Mouse (Mus musculus) spleen, postnatal 14 days (tissue): ENCODE data around the gene Anks1.
"Not testable (repeated sequence)": the region's sequence is repeated elsewhere in the genome, so short reads cannot be mapped to it uniquely, and the experiment has no call there.

Source experiments
- DNase-seq, 2 experiments: peaks; one replicate each; pipeline ENCODE4 v3.0.0; 2021 to 2022; ENCODE audit warnings: low spot score in 2 of 2

The Anks1 gene

GRCm38 (mm10) chr17:27966508-27967021 lies 57.5 kb downstream of the Anks1 start:
- DNase-seq, result no peak

- DNase-seq, result no peak
Observed at GRCm38 (mm10) chr17:27967529-27967928, 58.4 kb downstream of the Anks1 start.

GRCm38 (mm10) chr17:27968033-27968750 lies 59.1 kb downstream of the Anks1 start:
- no peak for DNase-seq

GRCm38 (mm10) chr17:27968903-27969302 lies 59.8 kb downstream of the Anks1 start:
- DNase-seq, result no peak

GRCm38 (mm10) chr17:27969365-27969764 lies 60.3 kb downstream of the Anks1 start:
- DNase-seq, result no peak

- DNase-seq, result no peak
Observed at GRCm38 (mm10) chr17:27969896-27970295, 60.8 kb downstream of the Anks1 start.

- no peak for DNase-seq
Observed at GRCm38 (mm10) chr17:27970305-27970704, 61.2 kb downstream of the Anks1 start.

- no peak for DNase-seq
Observed at GRCm38 (mm10) chr17:27971496-27971895, 62.4 kb downstream of the Anks1 start.

GRCm38 (mm10) chr17:27973337-27973736 lies 64.2 kb downstream of the Anks1 start:
- DNase-seq, result no peak

GRCm38 (mm10) chr17:27976266-27976665 lies 67.2 kb downstream of the Anks1 start:
- DNase-seq, result no peak

- no peak for DNase-seq
Observed at GRCm38 (mm10) chr17:27977008-27977636, 68.0 kb downstream of the Anks1 start.

- DNase-seq, result no peak
Observed at GRCm38 (mm10) chr17:27980391-27980955, 71.4 kb downstream of the Anks1 start.

- DNase-seq, result no peak
Observed at GRCm38 (mm10) chr17:27981451-27982069, 72.5 kb downstream of the Anks1 start.

GRCm38 (mm10) chr17:27982070-27982457 lies 73.0 kb downstream of the Anks1 start:
- not testable (repeated sequence) for DNase-seq

GRCm38 (mm10) chr17:27982712-27983266 lies 73.7 kb downstream of the Anks1 start:
- no peak for DNase-seq

GRCm38 (mm10) chr17:27984421-27984820 lies 75.3 kb downstream of the Anks1 start:
- DNase-seq, result no peak

GRCm38 (mm10) chr17:27986106-27986505 lies 77.0 kb downstream of the Anks1 start:
- no peak for DNase-seq

- DNase-seq, result peak; percentile 56 to 76
Observed at GRCm38 (mm10) chr17:27989807-27990542, 80.9 kb downstream of the Anks1 start.

- DNase-seq, result no peak
Observed at GRCm38 (mm10) chr17:27994001-27994944, 85.2 kb downstream of the Anks1 start.

- DNase-seq, result no peak
Observed at GRCm38 (mm10) chr17:27996320-27996719, 87.2 kb downstream of the Anks1 start.
